Mouse (Mus musculus) limb, embryonic 14.5 days (tissue): ENCODE measurements around the gene Sirt5. TPM values are rescaled to one million over a fixed set of nuclear protein-coding genes. Genes with fewer than 3 reads are reported as not detected.

ENCODE experiments used
- ATAC-seq: fragments of 200-750 bp; cut with Nextera tagmentation; 2 replicates; pipeline ENCODE4 v1.8.0; 2017; ENCODE audit warnings: low read depth, moderate number of reproducible peaks, moderate TSS enrichment; ENCODE audit not compliant: low FRiP score
- DNase-seq: peaks from one replicate; pipeline ENCODE4 v3.0.0-alpha.2; 2015; ENCODE audit warnings: low spot score
- H3K27ac ChIP-seq: fragments of 300-500 bp; sonication (generic); replicated peaks from 2 replicates; pipeline ENCODE4 v1.5.1; 2014; ENCODE audit warnings: low read depth, mild to moderate bottlenecking, low read length, moderate library complexity, mixed read lengths
- H3K27me3 ChIP-seq: fragments of 300-500 bp; sonication (generic); 2 replicates; pipeline ENCODE4 v1.6.1; 2014; ENCODE audit warnings: low read length, mixed read lengths; ENCODE audit not compliant: control insufficient read depth, insufficient read depth
- H3K36me3 ChIP-seq: fragments of 300-500 bp; sonication (generic); 2 replicates; pipeline ENCODE4 v1.6.1; 2014; ENCODE audit warnings: mild to moderate bottlenecking, low read length, moderate library complexity, mixed read lengths; ENCODE audit not compliant: control insufficient read depth, insufficient read depth
- H3K4me1 ChIP-seq: fragments of 300-500 bp; sonication (generic); 2 replicates; pipeline ENCODE4 v1.6.1; 2014; ENCODE audit warnings: antibody characterized with exemption, low read length, mixed read lengths; ENCODE audit not compliant: control insufficient read depth, insufficient read depth
- H3K4me2 ChIP-seq: fragments of 300-500 bp; sonication (generic); replicated peaks from 2 replicates; pipeline ENCODE4 v1.6.1; 2014; ENCODE audit warnings: low read depth, mild to moderate bottlenecking, low read length, moderate library complexity; ENCODE audit not compliant: severe bottlenecking
- H3K4me3 ChIP-seq: fragments of 300-500 bp; sonication (generic); replicated peaks from 2 replicates; pipeline ENCODE4 v1.5.1; 2014; ENCODE audit warnings: low read length
- H3K9ac ChIP-seq: fragments of 300-500 bp; sonication (generic); 2 replicates; pipeline ENCODE4 v1.6.1; 2014; ENCODE audit warnings: mild to moderate bottlenecking, low read depth, low read length, moderate library complexity; ENCODE audit not compliant: severe bottlenecking
- H3K9me3 ChIP-seq: fragments of 300-500 bp; sonication (generic); 2 replicates; pipeline ENCODE4 v1.6.1; 2016; ENCODE audit warnings: low read length; ENCODE audit not compliant: control insufficient read depth
- POLR2A ChIP-seq: fragments of 200-500 bp; IDR thresholded peaks from 2 replicates; pipeline ENCODE4 v1.8.0; 2012; ENCODE audit warnings: inconsistent platforms, mild to moderate bottlenecking, moderate library complexity, borderline replicate concordance; ENCODE audit not compliant: insufficient read depth, insufficient read length; ENCODE audit errors: extremely low read depth
- WGBS: fragments of 180-500 bp; shearing (Covaris S2); extraction: QIAGEN DNeasy Blood & Tissue Kit; methylation state at CpG from one replicate; pipeline ENCODE4 v1.1.7; 2014; 5-methylcytosine and 5-hydroxymethylcytosine counted together
- polyA plus RNA-seq, 2 experiments: library from polyadenylated mRNA; depleted of rRNA in 1 of 2; stranded (reverse) in 1 of 2; unstranded in 1 of 2; fragments of >200 nt; fragmentation: Nextera tagmentation in 1 of 2; extraction: Ambion mirVana in 1 of 2; gene quantifications; 2 replicates each; pipeline versions ENCODE4 v1.2.1 to v1.2.3; 2012 to 2014

Gene Sirt5
- polyA plus RNA-seq, 2 experiments, result 23.0 to 23.9 TPM

GRCm38 (mm10) chr13:43397700-43398296 is 32.5 kb downstream of the Sirt5 start:
- Histone ChIP-seq H3K9me3 (no peaks in the 10 kb centered on the region), H3K9ac (no peak overlapping the region), H3K4me3 (peak overlapping the region; percentile 85), H3K4me2 (peak overlapping the region; percentile 57), H3K27me3 (no peaks in the 10 kb centered on the region), H3K36me3 (peaks cover 24% of the 10 kb centered on the region), H3K27ac (no peak overlapping the region), H3K4me1 (0 out of 2 replicates have a peak, but pooled peaks cover 5% of the 10 kb centered on the region)
- no peak for TF ChIP-seq POLR2A
- ATAC-seq, result no peak
- no peak for DNase-seq
- WGBS, result 60% methylated on average over 12 of the region's 17 CpGs

- Histone ChIP-seq H3K36me3 (peaks cover 30% of the 10 kb centered on the region), H3K4me2 (peak within 1 kb of the TSS; percentile 57), H3K9ac (peak within 1 kb of the TSS; percentile 87), H3K4me1 (0 out of 2 replicates have a peak, but pooled peaks cover 5% of the 10 kb centered on the region), H3K9me3 (no peaks in the 10 kb centered on the region), H3K4me3 (peak within 1 kb of the TSS; percentile 85), H3K27me3 (no peaks in the 10 kb centered on the region), H3K27ac (peak within 1 kb of the TSS; percentile 91)
- peak; percentile 92 for ATAC-seq
- peak; percentile 45; the same call in 1 of the 2 replicates for TF ChIP-seq POLR2A
- peak; percentile 88 for DNase-seq
- 1% methylated on average over 71 of the region's 72 CpGs for WGBS
Observed at GRCm38 (mm10) chr13:43398297-43399080, 33.2 kb downstream of the Sirt5 start, which contains the start of gene Nol7. TSS of gene Nol7 (plus strand) at chr13:43398390.

- Histone ChIP-seq H3K36me3 (peaks cover 34% of the 10 kb centered on the region), H3K4me3 (no peak overlapping the region), H3K9me3 (no peaks in the 10 kb centered on the region), H3K27me3 (no peaks in the 10 kb centered on the region), H3K4me1 (0 out of 2 replicates have a peak, but pooled peaks cover 5% of the 10 kb centered on the region), H3K27ac (no peak overlapping the region), H3K9ac (no peak overlapping the region), H3K4me2 (peak overlapping the region; percentile 57; the same call in 1 of the 2 replicates)
- no peak for TF ChIP-seq POLR2A
- 90% methylated on average over 5 of the region's 5 CpGs for WGBS
- ATAC-seq (no peak), DNase-seq (no peak)
Observed at GRCm38 (mm10) chr13:43399576-43399975, 34.3 kb downstream of the Sirt5 start.

- no peak overlapping the region for H3K27ac ChIP-seq
- H3K4me1 ChIP-seq, result no peaks in the 10 kb centered on the region
- no peak overlapping the region for H3K4me3 ChIP-seq
- H3K9me3 ChIP-seq, result no peaks in the 10 kb centered on the region
- TF ChIP-seq POLR2A, result no peak
- WGBS, result 87% methylated on average over 7 of the region's 7 CpGs
- DNase-seq (no peak), ATAC-seq (no peak)
- no peak overlapping the region for H3K4me2 ChIP-seq
- H3K27me3 ChIP-seq, result no peaks in the 10 kb centered on the region
- H3K36me3 ChIP-seq, result peaks cover 71% of the 10 kb centered on the region
- H3K9ac ChIP-seq, result no peak overlapping the region
Observed at GRCm38 (mm10) chr13:43412311-43412710, 47.0 kb downstream of the Sirt5 start.

GRCm38 (mm10) chr13:43413611-43414010 is 48.3 kb downstream of the Sirt5 start:
- no peak overlapping the region for H3K27ac ChIP-seq
- no peaks in the 10 kb centered on the region for H3K4me1 ChIP-seq
- no peak for DNase-seq
- peaks cover 67% of the 10 kb centered on the region for H3K36me3 ChIP-seq
- H3K9me3 ChIP-seq, result no peaks in the 10 kb centered on the region
- 94% methylated on average over 2 of the region's 2 CpGs for WGBS
- H3K4me2 ChIP-seq, result no peak overlapping the region
- no peaks in the 10 kb centered on the region for H3K27me3 ChIP-seq
- no peak for ATAC-seq
- no peak overlapping the region for H3K9ac ChIP-seq
- no peak overlapping the region for H3K4me3 ChIP-seq
- no peak for TF ChIP-seq POLR2A
